Mouse (Mus musculus) CH12.LX (cell line): ENCODE results near the gene Mmp14. TPM values are rescaled to one million over a fixed set of nuclear protein-coding genes. Genes with fewer than 3 reads are reported as not detected.
A peak's percentile ranks its signal among the peaks of the same experiment; 100 is the strongest.

Experiments used
- DNase-seq: peaks from one replicate; pipeline ENCODE4 v3.0.0-alpha.2; 2013; ENCODE audit errors: extremely low read depth
- H3K27ac ChIP-seq: 2 replicates; pipeline ENCODE4 v1.5.1; 2012; ENCODE audit warnings: low read depth, mild to moderate bottlenecking, control low read depth, moderate library complexity; ENCODE audit not compliant: insufficient read depth
- H3K27me3 ChIP-seq: replicated peaks from 2 replicates; pipeline ENCODE3; 2012; ENCODE audit warnings: inconsistent platforms
- H3K36me3 ChIP-seq, 2 experiments: replicated peaks in 1 of 2; 2 replicates each; pipeline versions ENCODE3 to v1.6.1; 2012; ENCODE audit warnings: inconsistent platforms in 1 of 2, low read length in 1 of 2, mild to moderate bottlenecking in 1 of 2, mixed read lengths in 1 of 2, moderate library complexity in 1 of 2; ENCODE audit not compliant: control insufficient read depth in 1 of 2, insufficient read depth in 1 of 2
- H3K4me1 ChIP-seq, 2 experiments: 2 replicates each; pipeline ENCODE4 v1.6.1; 2012; ENCODE audit warnings: inconsistent platforms in 1 of 2, moderate library complexity in 1 of 2; ENCODE audit not compliant: insufficient read depth in 2 of 2, control insufficient read depth in 1 of 2
- H3K4me2 ChIP-seq: 2 replicates; pipeline ENCODE4 v1.6.1; 2012; ENCODE audit warnings: low read depth, mild to moderate bottlenecking, control low read depth; ENCODE audit not compliant: poor library complexity, insufficient read depth, severe bottlenecking
- H3K4me3 ChIP-seq, 3 experiments: fragments of 150-350 bp in 1 of 3; sonication (generic) in 1 of 3; replicated peaks in 1 of 3; 2 replicates each; pipeline versions ENCODE3 to v1.5.1; 2011 to 2012; ENCODE audit warnings: low read depth in 2 of 3, low read length in 2 of 3, mild to moderate bottlenecking in 2 of 3, moderate library complexity in 2 of 3, control low read depth in 1 of 3, improper control_type of control experiment in 1 of 3, inconsistent platforms in 1 of 3, mixed read lengths in 1 of 3; ENCODE audit not compliant: poor library complexity in 1 of 3
- H3K79me2 ChIP-seq: replicated peaks from 2 replicates; pipeline ENCODE4 v1.6.1; 2012; ENCODE audit warnings: mild to moderate bottlenecking, moderate library complexity; ENCODE audit not compliant: control insufficient read depth, poor library complexity, insufficient read depth, severe bottlenecking; ENCODE audit errors: extremely low read depth
- H3K9ac ChIP-seq: 2 replicates; pipeline ENCODE4 v1.6.1; 2012; ENCODE audit warnings: low read depth, mild to moderate bottlenecking, control low read depth, moderate library complexity; ENCODE audit not compliant: insufficient read depth
- H3K9me3 ChIP-seq: replicated peaks from 2 replicates; pipeline ENCODE3; 2012; ENCODE audit warnings: low read length, inconsistent platforms, mixed read lengths
- BHLHE40 ChIP-seq: IDR thresholded peaks from 2 replicates; pipeline ENCODE4 v1.6.1; 2011; ENCODE audit warnings: mild to moderate bottlenecking, low read depth, low read length, improper control_type of control experiment
- CHD2 ChIP-seq: IDR thresholded peaks from 2 replicates; pipeline ENCODE4 v1.6.1; 2011; ENCODE audit warnings: low read length, improper control_type of control experiment
- CTCF ChIP-seq, 2 experiments: IDR thresholded peaks in 1 of 2; conservative IDR thresholded peaks in 1 of 2; 2 replicates each; pipeline ENCODE4 v1.5.1; 2011 to 2012; ENCODE audit warnings: low read depth in 2 of 2, low read length in 2 of 2, improper control_type of control experiment in 1 of 2, inconsistent platforms in 1 of 2, mild to moderate bottlenecking in 1 of 2, moderate library complexity in 1 of 2
- GABPA ChIP-seq: IDR thresholded peaks from 2 replicates; pipeline ENCODE4 v1.6.1; 2012; ENCODE audit warnings: low read depth, low read length, improper control_type of control experiment, inconsistent platforms; ENCODE audit not compliant: insufficient replicate concordance
- HCFC1 ChIP-seq: IDR thresholded peaks from 2 replicates; pipeline ENCODE4 v1.6.1; 2012; ENCODE audit warnings: low read depth, mild to moderate bottlenecking, inconsistent platforms, low read length, improper control_type of control experiment
- IRF4 ChIP-seq: IDR thresholded peaks from 2 replicates; pipeline ENCODE4 v1.6.1; 2014; ENCODE audit warnings: low read depth, mild to moderate bottlenecking, inconsistent platforms, low read length, improper control_type of control experiment
- JUND ChIP-seq: conservative IDR thresholded peaks from 2 replicates; pipeline ENCODE4 v1.6.1; 2011; ENCODE audit warnings: low read depth, low read length, improper control_type of control experiment
- MXI1 ChIP-seq: IDR thresholded peaks from 2 replicates; pipeline ENCODE4 v1.6.1; 2011; ENCODE audit warnings: mild to moderate bottlenecking, low read depth, low read length, improper control_type of control experiment
- MYC ChIP-seq: IDR thresholded peaks from 2 replicates; pipeline ENCODE4 v1.6.1; 2011; ENCODE audit warnings: low read depth, mild to moderate bottlenecking, improper control_type of control experiment, low read length
- NELFE ChIP-seq: IDR thresholded peaks from 2 replicates; pipeline ENCODE4 v1.6.1; 2011; ENCODE audit warnings: low read depth, low read length, improper control_type of control experiment
- POLR2A ChIP-seq: IDR thresholded peaks from 2 replicates; pipeline ENCODE4 v1.6.1; 2011; ENCODE audit warnings: low read depth, mild to moderate bottlenecking, improper control_type of control experiment, low read length
- RCOR1 ChIP-seq: conservative IDR thresholded peaks from 2 replicates; pipeline ENCODE4 v1.6.1; 2012; ENCODE audit warnings: low read depth, mild to moderate bottlenecking, inconsistent platforms, low read length, improper control_type of control experiment
- SIN3A ChIP-seq: IDR thresholded peaks from 2 replicates; pipeline ENCODE4 v1.6.1; 2012; ENCODE audit warnings: low read length, improper control_type of control experiment, inconsistent platforms
- TBP ChIP-seq: conservative IDR thresholded peaks from 2 replicates; pipeline ENCODE4 v1.6.1; 2011; ENCODE audit warnings: low read depth, low read length, improper control_type of control experiment
- TCF12 ChIP-seq: IDR thresholded peaks from 2 replicates; pipeline ENCODE4 v1.6.1; 2014; ENCODE audit warnings: low read depth, mild to moderate bottlenecking, inconsistent platforms, low read length, improper control_type of control experiment
- dilution Hi-C: fragments of 300-500 bp; cut with MboI; formaldehyde crosslinking; loops from 2 replicates; pipeline ENCODE4 v1.14.3; 2020; ENCODE audit warnings: low sequenced_read_pairs; ENCODE audit not compliant: extremely low pct_unique_long_range_greater_than_20kb, extremely low pct_ligation_motif_present
- in situ Hi-C: fragments of 300-500 bp; cut with MboI; formaldehyde crosslinking; loops from 3 replicates; pipeline ENCODE4 v1.14.3; 2019; ENCODE audit warnings: low sequenced_read_pairs, low pct_ligation_motif_present, low pct_unique_long_range_greater_than_20kb, mixed read lengths
- polyA plus RNA-seq: library from polyadenylated mRNA; unstranded; fragments of >175 nt; gene quantifications from 2 replicates; pipeline ENCODE4 v1.2.1, GENCODE M21; 2012; ENCODE audit warnings: low read depth; ENCODE audit not compliant: insufficient read length
- total RNA-seq, 2 experiments: library from RNA; depleted of rRNA; stranded (reverse); fragments of 300-350 nt in 1 of 2; fragments of >200 nt in 1 of 2; gene quantifications; 2 replicates each; pipeline ENCODE4 v1.2.3; 2012 to 2014

Gene Mmp14
- total and polyA plus RNA-seq, 3 experiments: 0.08 TPM; not detected in 1

GRCm38 (mm10) chr14:54427696-54428095, 3.7 kb upstream of the Mmp14 start:
- dilution Hi-C loops (no loop called here), in situ Hi-C loops (no loop called here)
- Histone ChIP-seq H3K9ac (peak overlapping the region; percentile 98; the same call in 1 of the 2 replicates), H3K79me2 (no peaks in the 10 kb centered on the region), H3K27me3 (no peaks in the 10 kb centered on the region), H3K9me3 (no peaks in the 10 kb centered on the region), H3K36me3 (peaks cover 13 to 29% of the 10 kb centered on the region in 2 experiments), H3K4me2 (peak overlapping the region; percentile 95), H3K4me3 (peak overlapping the region in 2 of 3 experiments; percentile 78 to 86), H3K4me1 (peaks cover 0 to 25% of the 10 kb centered on the region in 2 experiments; a peak in 2 of 4 replicates), H3K27ac (no peak overlapping the region)
- no peak for DNase-seq
- TF ChIP-seq GABPA: no peak
- no peak for TF ChIP-seq NELFE
- no peak for TF ChIP-seq TBP
- no peak for TF ChIP-seq SIN3A

GRCm38 (mm10) chr14:54428421-54428820, 3.0 kb upstream of the Mmp14 start:
- H3K4me3 ChIP-seq: no peak overlapping the region
- H3K79me2 ChIP-seq: no peaks in the 10 kb centered on the region
- H3K27me3 ChIP-seq: no peaks in the 10 kb centered on the region
- peaks cover 2 to 27% of the 10 kb centered on the region in 2 experiments; a peak in 2 of 4 replicates for H3K4me1 ChIP-seq
- peaks cover 13 to 29% of the 10 kb centered on the region in 2 experiments for H3K36me3 ChIP-seq
- H3K9ac ChIP-seq: no peak overlapping the region
- in situ Hi-C loops: no loop called here
- TF ChIP-seq JUND (no peak), TCF12 (no peak), MYC (no peak), TBP (no peak), POLR2A (no peak), RCOR1 (no peak), CTCF (conservative IDR thresholded peaks at IDR 0.05 in 1 of 2, IDR thresholded peaks at IDR 0.05 in 1 of 2; ENCODE audit: low read depth in 2 of 2, low read length in 2 of 2) (no peak), IRF4 (no peak), NELFE (no peak), MXI1 (no peak)
- no peak overlapping the region for H3K27ac ChIP-seq
- DNase-seq: no peak
- H3K9me3 ChIP-seq: no peaks in the 10 kb centered on the region
- dilution Hi-C loops: no loop called here
- H3K4me2 ChIP-seq: no peak overlapping the region

GRCm38 (mm10) chr14:54429332-54430093, 1.9 kb upstream of the Mmp14 start:
- Histone ChIP-seq H3K4me3 (no peak overlapping the region), H3K9ac (no peak overlapping the region), H3K27ac (no peak overlapping the region), H3K36me3 (peaks cover 13 to 29% of the 10 kb centered on the region in 2 experiments), H3K27me3 (no peaks in the 10 kb centered on the region), H3K79me2 (no peaks in the 10 kb centered on the region), H3K9me3 (no peaks in the 10 kb centered on the region), H3K4me1 (peaks cover 2 to 34% of the 10 kb centered on the region in 2 experiments; a peak in 2 of 4 replicates), H3K4me2 (no peak overlapping the region)
- in situ Hi-C loops: loop anchor here (10.0 kb wide), 1 partner anchor 195 kb away; no protein-coding TSS in a partner anchor
- dilution Hi-C loops: no loop called here
- no peak for DNase-seq
- no peak for TF ChIP-seq CTCF (conservative IDR thresholded peaks at IDR 0.05 in 1 of 2, IDR thresholded peaks at IDR 0.05 in 1 of 2; ENCODE audit: low read depth in 2 of 2, low read length in 2 of 2)
- TF ChIP-seq NELFE: no peak
- no peak for TF ChIP-seq BHLHE40
- no peak for TF ChIP-seq HCFC1
- TF ChIP-seq CHD2: no peak
- no peak for TF ChIP-seq RCOR1
